ENCODE assay signal across 31 mouse cellular contexts in the genomic region with DNA sequence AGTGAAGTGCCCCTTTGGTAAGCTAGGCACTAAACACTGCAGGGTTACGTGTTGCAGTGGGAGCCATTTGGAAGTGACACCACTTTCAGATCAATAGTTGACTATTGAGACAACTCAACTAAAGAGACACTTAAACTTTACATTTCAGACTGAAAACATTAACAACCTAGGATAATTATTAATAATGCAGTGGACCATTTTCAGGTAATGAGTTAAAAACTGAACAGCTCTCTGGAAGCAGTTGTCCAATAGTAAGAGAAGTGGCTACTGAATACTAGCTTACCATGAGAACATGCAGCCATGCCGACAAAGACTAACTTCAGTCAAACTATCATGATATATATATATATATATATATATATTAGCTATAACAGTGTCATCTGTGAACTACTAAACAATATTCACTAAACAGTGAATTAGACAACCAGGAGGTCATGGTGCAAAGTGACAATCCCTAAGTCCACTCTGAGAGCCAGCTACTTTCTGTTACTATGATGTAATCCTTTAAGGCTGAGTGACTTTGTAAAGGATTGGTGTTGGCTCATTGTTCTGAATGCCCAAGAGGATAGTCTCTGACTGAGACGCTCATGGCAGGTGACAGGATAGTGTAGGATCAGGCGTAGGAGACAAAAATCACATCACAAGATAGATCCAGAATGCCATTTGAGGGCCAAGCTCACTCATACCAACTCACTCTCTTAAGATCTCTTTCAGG. TPM values are rescaled to one million over a fixed set of nuclear protein-coding genes. Genes with fewer than 3 reads are reported as not detected.
DNase-seq lines count a peak whose midpoint lies in the region; ATAC-seq and TF ChIP-seq lines count a peak whose summit lies in the region.
"Had no signal": no experiment of that assay in that cellular context is flagged by ENCODE, and none has a peak within 500 bp of the region (broad histone marks: within the 10 kb centered on the region; RNA-seq: fewer than 3 reads in every experiment).

No protein-coding gene starts in this region.

- H3K36me3 ChIP-seq in kidney, adult 2 months (ENCODE audit: control insufficient read depth, insufficient read depth, low read length): no peaks in the 10 kb centered on the region
- H3K36me3 ChIP-seq in liver, adult 2 months (ENCODE audit: control insufficient read depth, insufficient read depth, low read length): no peaks in the 10 kb centered on the region
- no peaks in the 10 kb centered on the region for H3K36me3 ChIP-seq in liver, embryonic 12.5 days
- no peaks in the 10 kb centered on the region for H3K36me3 ChIP-seq in kidney, postnatal 0 days (ENCODE audit: insufficient read depth, low read length)
- H3K36me3 ChIP-seq: embryonic facial prominence, embryonic 10.5 days; embryonic facial prominence, embryonic 13.5 days; forebrain, embryonic 12.5 days; forebrain, embryonic 15.5 days; hindbrain, embryonic 12.5 days; hindbrain, embryonic 15.5 days had no signal

- H3K9me3 ChIP-seq in liver, embryonic 12.5 days (replicated peaks): no peaks in the 10 kb centered on the region
- no peaks in the 10 kb centered on the region for H3K9me3 ChIP-seq in kidney, postnatal 0 days (replicated peaks; ENCODE audit: low read length)
- H3K9me3 ChIP-seq: forebrain, embryonic 12.5 days; forebrain, embryonic 15.5 days; hindbrain, embryonic 12.5 days; hindbrain, embryonic 15.5 days had no signal

- H3K79me2 ChIP-seq in liver, adult 2 months (ENCODE audit: control insufficient read depth, insufficient read depth, low read length): no peaks in the 10 kb centered on the region

- TF ChIP-seq POLR2A in kidney, adult 2 months (IDR thresholded peaks at IDR 0.05; ENCODE audit: low read depth, low read length): no peak
- no peak for TF ChIP-seq POLR2A in liver, adult 2 months (IDR thresholded peaks at IDR 0.05; ENCODE audit: extremely low read depth, insufficient read depth, low read length)

- H3K4me2 ChIP-seq in liver, embryonic 12.5 days: no peak overlapping the region
- H3K4me2 ChIP-seq in kidney, postnatal 0 days (ENCODE audit: low read length): no peak overlapping the region
- H3K4me2 ChIP-seq: embryonic facial prominence, embryonic 13.5 days; forebrain, embryonic 12.5 days; forebrain, embryonic 15.5 days; heart, embryonic 11.5 days; hindbrain, embryonic 12.5 days; hindbrain, embryonic 15.5 days had no signal

- no peaks in the 10 kb centered on the region for H3K27me3 ChIP-seq in kidney, adult 2 months (replicated peaks; ENCODE audit: control insufficient read depth, insufficient read depth, low read length)
- H3K27me3 ChIP-seq in liver, adult 2 months (ENCODE audit: control insufficient read depth, insufficient read depth, low read length): no peaks in the 10 kb centered on the region
- no peaks in the 10 kb centered on the region; the same call in 1 of the 2 replicates for H3K27me3 ChIP-seq in liver, embryonic 12.5 days (replicated peaks)
- no peaks in the 10 kb centered on the region for H3K27me3 ChIP-seq in kidney, postnatal 0 days (ENCODE audit: insufficient read depth, low read length)
- H3K27me3 ChIP-seq: embryonic facial prominence, embryonic 13.5 days; forebrain, embryonic 12.5 days; forebrain, embryonic 15.5 days; hindbrain, embryonic 12.5 days; hindbrain, embryonic 15.5 days had no signal

- no peak overlapping the region for H3K4me3 ChIP-seq in kidney, adult 2 months (ENCODE audit: insufficient read depth, low read depth, low read length)
- no peak overlapping the region for H3K4me3 ChIP-seq in liver, adult 2 months (ENCODE audit: insufficient read depth, low read depth, low read length)
- no peak overlapping the region for H3K4me3 ChIP-seq in liver, embryonic 12.5 days
- no peak overlapping the region for H3K4me3 ChIP-seq in kidney, postnatal 0 days (replicated peaks; ENCODE audit: low read depth, low read length)
- H3K4me3 ChIP-seq: embryonic facial prominence, embryonic 10.5 days; embryonic facial prominence, embryonic 13.5 days; erythroblast, embryonic 14.5 days; forebrain, embryonic 12.5 days; forebrain, embryonic 15.5 days; heart, adult 2 months; hindbrain, embryonic 12.5 days; hindbrain, embryonic 15.5 days had no signal

- no peak for TF ChIP-seq CTCF in kidney, adult 2 months (conservative IDR thresholded peaks at IDR 0.05; ENCODE audit: insufficient read depth, insufficient read length, low read depth, low read length)
- TF ChIP-seq CTCF in liver, adult 2 months (IDR thresholded peaks at IDR 0.05; ENCODE audit: low read depth, low read length): no peak
- TF ChIP-seq CTCF in kidney, postnatal 0 days (IDR thresholded peaks at IDR 0.05; ENCODE audit: low read depth): no peak

- peak; percentile 71 for DNase-seq in kidney, adult 2 months
- no peak for DNase-seq in kidney, postnatal 10 days
- DNase-seq in liver, adult 2 months (ENCODE audit: extremely low read depth, low read depth, low spot score): peak; percentile 14
- DNase-seq in kidney, postnatal 0 days (ENCODE audit: low spot score): peak; percentile 8
- no peak for DNase-seq in neural tube, embryonic 10.5 days (ENCODE audit: extremely low spot score, low spot score)
- DNase-seq: adrenal gland, adult 2 months; adrenal gland, postnatal 14 days; cerebellum, adult 11 months; cerebellum, adult 2 months; cerebellum, adult 9-11 months; cerebellum, postnatal 36 days; embryo, embryonic 11 days; gastrocnemius, postnatal 25 days had no signal

- 64% methylated on average over 4 of the region's 4 CpGs for WGBS in kidney, adult 2 months
- 92% methylated on average over 4 of the region's 4 CpGs for WGBS in liver, adult 2 months
- 70% methylated on average over 4 of the region's 4 CpGs for WGBS in liver, embryonic 12.5 days (ENCODE audit: insufficient replicate concordance)
- 79% methylated on average over 4 of the region's 4 CpGs for WGBS in kidney, postnatal 0 days

- ATAC-seq in liver, embryonic 12.5 days: no peak
- no peak; the same call in 1 of the 2 replicates for ATAC-seq in kidney, postnatal 0 days (replicated peaks; ENCODE audit: low FRiP score, low read depth)
- ATAC-seq: CD4-positive, CD25-positive, alpha-beta regulatory T cell, adult 4 months; forebrain, embryonic 15.5 days had no signal

- peaks cover 4% of the 10 kb centered on the region; the same call in 1 of the 2 replicates for H3K4me1 ChIP-seq in kidney, adult 2 months (ENCODE audit: control insufficient read depth, insufficient read depth, low read length)
- H3K4me1 ChIP-seq in liver, adult 2 months (ENCODE audit: control insufficient read depth, insufficient read depth, low read length): no peaks in the 10 kb centered on the region
- no peaks in the 10 kb centered on the region for H3K4me1 ChIP-seq in liver, embryonic 12.5 days
- no peaks in the 10 kb centered on the region for H3K4me1 ChIP-seq in kidney, postnatal 0 days (replicated peaks; ENCODE audit: insufficient read depth, low read length)

- no peak overlapping the region for H3K9ac ChIP-seq in liver, adult 2 months (ENCODE audit: low read depth, low read length)
- H3K9ac ChIP-seq in liver, embryonic 12.5 days: no peak overlapping the region
- H3K9ac ChIP-seq in kidney, postnatal 0 days (ENCODE audit: low read depth, low read length): no peak overlapping the region
- H3K9ac ChIP-seq: embryonic facial prominence, embryonic 13.5 days; forebrain, embryonic 12.5 days; forebrain, embryonic 15.5 days; hindbrain, embryonic 12.5 days; hindbrain, embryonic 15.5 days had no signal

- H3K27ac ChIP-seq in kidney, adult 2 months (ENCODE audit: insufficient read depth, low read depth, low read length): peak overlapping the region; percentile 78
- no peak overlapping the region for H3K27ac ChIP-seq in liver, adult 2 months (replicated peaks; ENCODE audit: insufficient read depth, low read depth, low read length)
- H3K27ac ChIP-seq in liver, embryonic 12.5 days: no peak overlapping the region
- H3K27ac ChIP-seq in kidney, postnatal 0 days: peak overlapping the region; percentile 63
- H3K27ac ChIP-seq: embryonic facial prominence, embryonic 10.5 days; embryonic facial prominence, embryonic 13.5 days; forebrain, embryonic 12.5 days; forebrain, embryonic 15.5 days; heart, adult 2 months; hindbrain, embryonic 12.5 days; hindbrain, embryonic 15.5 days had no signal

RNA-seq across cellular contexts. Expression of gene Slc22a2, which starts 7.1 kb away (rescaled TPM):
- 190 and 199 TPM in 2 replicates for polyA plus RNA-seq in kidney, adult 2 months (2012; rRNA removed)
- total RNA-seq in liver, adult 2 months (2014; rRNA removed): not detected in 2 replicates
- polyA plus RNA-seq in liver, adult 2 months (2012; rRNA removed): not detected in 2 replicates
- polyA plus RNA-seq in liver, embryonic 12.5 days (2016; fragmentation: Nextera tagmentation; extraction: Ambion mirVana): not detected in 2 replicates
- 55.6 and 65.6 TPM in 2 replicates for polyA plus RNA-seq in kidney, postnatal 0 days (2015; fragmentation: Nextera tagmentation; extraction: Ambion mirVana)
- total RNA-seq: adrenal gland, adult 2 months; gastrocnemius, adult 8-10 months; gastrocnemius, postnatal 25 days; heart, adult 2 months; heart, postnatal 25 days; hematopoietic stem cell, adult 5-6 weeks; MEL had no signal
- polyA plus RNA-seq: C2C12; embryonic facial prominence, embryonic 10.5 days; embryonic facial prominence, embryonic 13.5 days; erythroblast, embryonic 14.5 days; forebrain, embryonic 12.5 days; heart, embryonic 11.5 days; heart, embryonic 14.5 days; heart, postnatal 0 days had no signal

Comparison
In these comparisons a context has a peak if more than half of its experiments do, and no peak if none do; other contexts are left out.
1. DNase-seq: peak in kidney, adult 2 months (single experiment), liver, adult 2 months (single experiment) and kidney, postnatal 0 days (single experiment); none in kidney, postnatal 10 days (single experiment) and neural tube, embryonic 10.5 days (single experiment).
2. H3K27ac ChIP-seq: peak in kidney, adult 2 months (single experiment) and kidney, postnatal 0 days (single experiment); none in liver, adult 2 months (single experiment) and liver, embryonic 12.5 days (single experiment).
3. RNA of gene Slc22a2, which starts 7.1 kb away (polyA plus RNA-seq): 190 to 199 TPM in kidney, adult 2 months and 55.6 to 65.6 TPM in kidney, postnatal 0 days; not detected in liver, adult 2 months and not detected in liver, embryonic 12.5 days; every median in the first group is over 10 times any median in the second.